Mouse (Mus musculus) heart, embryonic 12.5 days (tissue): ENCODE measurements around the gene Olfr1393. TPM values are rescaled to one million over a fixed set of nuclear protein-coding genes. Genes with fewer than 3 reads are reported as not detected.

Experiments
- ATAC-seq: fragments of 200-750 bp; cut with Nextera tagmentation; 2 replicates; pipeline ENCODE4 v1.8.0; 2017; ENCODE audit warnings: moderate TSS enrichment, moderate library complexity; ENCODE audit not compliant: insufficient number of reproducible peaks, low FRiP score
- H3K27ac ChIP-seq: fragments of 300-500 bp; sonication (generic); 2 replicates; pipeline ENCODE4 v1.5.1; 2016; ENCODE audit warnings: mild to moderate bottlenecking, moderate library complexity; ENCODE audit not compliant: poor library complexity, severe bottlenecking
- H3K27me3 ChIP-seq: fragments of 300-500 bp; sonication (generic); replicated peaks from 2 replicates; pipeline ENCODE4 v1.6.1; 2016; ENCODE audit warnings: mild to moderate bottlenecking, moderate library complexity
- H3K36me3 ChIP-seq: fragments of 300-500 bp; sonication (generic); 2 replicates; pipeline ENCODE4 v1.6.1; 2016; ENCODE audit warnings: mild to moderate bottlenecking, moderate library complexity
- H3K4me1 ChIP-seq: fragments of 300-500 bp; sonication (generic); replicated peaks from 2 replicates; pipeline ENCODE4 v1.6.1; 2016; ENCODE audit warnings: mild to moderate bottlenecking
- H3K4me2 ChIP-seq: fragments of 300-500 bp; sonication (generic); 2 replicates; pipeline ENCODE4 v1.6.1; 2016; ENCODE audit warnings: mild to moderate bottlenecking, moderate library complexity
- H3K4me3 ChIP-seq: fragments of 300-500 bp; sonication (generic); 2 replicates; pipeline ENCODE4 v1.5.1; 2016; ENCODE audit warnings: mild to moderate bottlenecking
- H3K9ac ChIP-seq: fragments of 300-500 bp; sonication (generic); 2 replicates; pipeline ENCODE4 v1.6.1; 2016; ENCODE audit warnings: mild to moderate bottlenecking, moderate library complexity
- H3K9me3 ChIP-seq: fragments of 300-500 bp; sonication (generic); replicated peaks from 2 replicates; pipeline ENCODE4 v1.6.1; 2016; ENCODE audit warnings: mild to moderate bottlenecking, moderate library complexity
- WGBS: fragments of 180-500 bp; shearing (Covaris S2); methylation state at CpG from one replicate; pipeline ENCODE4 v1.1.7; 2016; 5-methylcytosine and 5-hydroxymethylcytosine counted together
- polyA plus RNA-seq: library from polyadenylated mRNA; unstranded; fragments of >200 nt; fragmentation: Nextera tagmentation; extraction: Ambion mirVana; gene quantifications from 2 replicates; pipeline ENCODE4 v1.2.1, GENCODE M21; 2016

Gene Olfr1393
- polyA plus RNA-seq, 1 experiment from 2014 or later = 0.08 TPM

DNA sequence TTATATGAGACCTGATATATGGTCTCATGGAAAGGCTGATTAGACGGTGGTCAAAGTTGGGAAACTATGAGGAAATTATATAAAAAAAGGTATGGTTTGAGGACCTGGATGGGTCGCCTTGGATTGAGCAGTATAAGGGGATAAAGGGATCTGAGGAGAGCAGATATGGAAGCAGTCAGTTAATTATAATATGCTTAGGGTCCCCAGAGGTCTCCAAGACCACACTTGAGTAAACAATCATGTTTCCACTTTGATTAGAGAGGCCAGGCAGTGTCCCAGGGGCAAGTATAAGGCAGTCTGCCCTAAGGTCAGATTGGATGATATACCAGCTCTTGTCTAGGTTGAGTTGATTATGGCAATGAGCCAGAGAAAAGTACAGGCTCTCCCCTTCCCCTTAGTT lies 44.3 kb downstream of the Olfr1393 start, which contains the start of gene Olfr1391:
Gene Olfr1391 (plus strand): TSS at position 301 of the 400 bp plus-strand sequence.
- H3K36me3 ChIP-seq = no peaks in the 10 kb centered on the region
- H3K4me2 ChIP-seq = no peak within 1 kb of the TSS
- no peak for ATAC-seq
- no peak within 1 kb of the TSS for H3K27ac ChIP-seq
- no peak within 1 kb of the TSS for H3K9ac ChIP-seq
- no peaks in the 10 kb centered on the region for H3K4me1 ChIP-seq
- 57% methylated on average over 2 of the region's 2 CpGs for WGBS
- no peak within 1 kb of the TSS for H3K4me3 ChIP-seq
- H3K9me3 ChIP-seq = no peaks in the 10 kb centered on the region
- H3K27me3 ChIP-seq = no peaks in the 10 kb centered on the region

DNA sequence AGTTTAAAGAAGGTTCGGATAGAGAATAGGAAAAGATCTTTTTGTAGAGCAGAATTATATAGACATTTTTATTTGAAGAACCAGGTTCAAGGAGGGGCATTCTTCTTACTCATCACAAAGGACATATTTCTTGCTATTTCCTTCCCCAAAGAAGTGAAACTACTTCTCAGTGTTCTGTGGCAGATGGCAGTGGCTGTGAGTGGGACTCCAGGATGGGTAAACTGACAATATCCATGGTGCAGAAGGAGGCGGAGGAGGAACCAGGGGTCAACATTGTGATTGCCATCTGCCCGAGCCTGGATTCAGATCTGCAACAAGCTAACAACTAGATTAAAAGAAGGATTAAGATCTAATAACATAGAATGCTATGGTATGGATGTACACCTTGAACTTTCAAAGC lies 48.6 kb downstream of the Olfr1393 start:
- no peak for ATAC-seq
- Histone ChIP-seq H3K9ac (no peak overlapping the region), H3K4me2 (no peak overlapping the region), H3K4me3 (no peak overlapping the region), H3K36me3 (no peaks in the 10 kb centered on the region), H3K4me1 (no peaks in the 10 kb centered on the region), H3K27ac (no peak overlapping the region), H3K27me3 (no peaks in the 10 kb centered on the region), H3K9me3 (no peaks in the 10 kb centered on the region)
- WGBS = 77% methylated on average over 3 of the region's 3 CpGs

DNA sequence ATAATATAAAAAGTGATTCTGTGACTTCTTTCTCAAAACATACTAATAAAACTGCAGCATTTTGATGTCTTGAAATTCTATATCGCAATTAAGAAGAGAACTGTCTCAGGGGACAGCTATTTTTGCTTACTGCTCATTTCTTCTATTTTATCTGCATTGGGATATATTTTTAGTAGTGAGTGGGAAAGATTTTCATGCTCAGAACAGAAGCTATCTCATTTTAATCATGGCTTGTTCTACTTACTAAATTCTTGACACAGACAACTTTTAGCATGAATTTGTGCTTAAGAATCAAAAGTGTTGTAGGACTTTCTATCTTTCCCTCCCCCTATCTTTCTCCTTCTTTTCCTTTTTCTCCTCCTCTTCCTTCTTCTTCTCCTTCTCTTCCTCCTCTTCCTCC lies 51.6 kb downstream of the Olfr1393 start:
- Histone ChIP-seq H3K4me3 (no peak overlapping the region), H3K4me2 (no peak overlapping the region), H3K36me3 (no peaks in the 10 kb centered on the region), H3K9ac (no peak overlapping the region), H3K4me1 (no peaks in the 10 kb centered on the region), H3K27me3 (no peaks in the 10 kb centered on the region), H3K27ac (no peak overlapping the region), H3K9me3 (no peaks in the 10 kb centered on the region)
- ATAC-seq = no peak
- WGBS = 60% methylated on average over 1 of the region's 1 CpGs

Other genes with a start within 250 kb of the Olfr1393 start
- gene 9930111J21Rik2, start 227.1 kb upstream of the Olfr1393 start, polyA plus RNA-seq = 0.23 and 0.24 TPM in 2 replicates
- gene Tgtp2, start 214.1 kb upstream of the Olfr1393 start, polyA plus RNA-seq = not detected in 2 replicates
- 0.55 and 0.68 TPM in 2 replicates for gene Ifi47, start 201.7 kb upstream of the Olfr1393 start, polyA plus RNA-seq
- not detected in 2 replicates for gene Olfr1396, start 163.4 kb upstream of the Olfr1393 start, polyA plus RNA-seq
- not detected in 2 replicates for gene Olfr1395, start 136.0 kb upstream of the Olfr1393 start, polyA plus RNA-seq
- not detected in 2 replicates for gene Olfr1394, start 123.9 kb upstream of the Olfr1393 start, polyA plus RNA-seq
- gene Btnl9, start 91.1 kb upstream of the Olfr1393 start, polyA plus RNA-seq = 1.4 and 1.9 TPM in 2 replicates
- 33.5 and 34.6 TPM in 2 replicates for gene Zfp62, start 75.0 kb upstream of the Olfr1393 start, polyA plus RNA-seq
- gene Mgat1, start 34.1 kb upstream of the Olfr1393 start, polyA plus RNA-seq = 45.7 TPM in 2 replicates
- gene Olfr1392, start 7.0 kb downstream of the Olfr1393 start, polyA plus RNA-seq = not detected in 2 replicates
- gene Olfr10, start 26.4 kb downstream of the Olfr1393 start, polyA plus RNA-seq = not detected in 2 replicates
- gene Olfr1391, start 44.4 kb downstream of the Olfr1393 start, polyA plus RNA-seq = not detected in 2 replicates
- not detected in 2 replicates for gene Olfr1390, start 56.9 kb downstream of the Olfr1393 start, polyA plus RNA-seq
- not detected in 2 replicates for gene Olfr1389, start 144.8 kb downstream of the Olfr1393 start, polyA plus RNA-seq
- gene Olfr1388, start 158.3 kb downstream of the Olfr1393 start, polyA plus RNA-seq = not detected in 2 replicates
- gene Olfr1387, start 177.0 kb downstream of the Olfr1393 start, polyA plus RNA-seq = not detected in 2 replicates
- not detected in 2 replicates for gene Olfr1386, start 186.7 kb downstream of the Olfr1393 start, polyA plus RNA-seq
- gene Olfr1385, start 210.8 kb downstream of the Olfr1393 start, polyA plus RNA-seq = not detected in 2 replicates
- gene Olfr1384, start 228.4 kb downstream of the Olfr1393 start, polyA plus RNA-seq = not detected in 2 replicates
- not detected in 2 replicates for gene Olfr1383, start 241.3 kb downstream of the Olfr1393 start, polyA plus RNA-seq
- not detected in 2 replicates for gene Olfr1382, start 249.9 kb downstream of the Olfr1393 start, polyA plus RNA-seq